Mouse (Mus musculus) lung, postnatal 0 days (tissue): ENCODE measurements around the gene Rgl3. TPM values are rescaled to one million over a fixed set of nuclear protein-coding genes. Genes with fewer than 3 reads are reported as not detected.

ENCODE experiments used
- ATAC-seq: fragments of 200-750 bp; cut with Nextera tagmentation; 2 replicates; pipeline ENCODE4 v1.8.0; 2017; ENCODE audit warnings: moderate library complexity
- DNase-seq: peaks from one replicate; pipeline ENCODE4 v3.0.0-alpha.2; 2016; ENCODE audit warnings: low spot score
- H3K27ac ChIP-seq: fragments of 300-500 bp; sonication (generic); 2 replicates; pipeline ENCODE4 v1.5.1; 2014; ENCODE audit warnings: antibody characterized with exemption, mild to moderate bottlenecking, low read length, mixed read lengths
- H3K27me3 ChIP-seq: fragments of 300-500 bp; sonication (generic); replicated peaks from 2 replicates; pipeline ENCODE4 v1.6.1; 2014; ENCODE audit warnings: low read length, mixed read lengths; ENCODE audit not compliant: insufficient read depth
- H3K36me3 ChIP-seq: fragments of 300-500 bp; sonication (generic); 2 replicates; pipeline ENCODE4 v1.6.1; 2014; ENCODE audit warnings: low read length, mixed read lengths; ENCODE audit not compliant: insufficient read depth
- H3K4me1 ChIP-seq: fragments of 300-500 bp; sonication (generic); 2 replicates; pipeline ENCODE4 v1.6.1; 2014; ENCODE audit warnings: antibody characterized with exemption, low read depth, low read length, mixed read lengths; ENCODE audit not compliant: insufficient read depth
- H3K4me2 ChIP-seq: fragments of 300-500 bp; sonication (generic); replicated peaks from 2 replicates; pipeline ENCODE4 v1.6.1; 2014; ENCODE audit warnings: low read depth, mild to moderate bottlenecking, low read length, moderate library complexity, mixed read lengths
- H3K4me3 ChIP-seq: fragments of 300-500 bp; sonication (generic); 2 replicates; pipeline ENCODE4 v1.5.1; 2014; ENCODE audit warnings: low read depth, low read length
- H3K9ac ChIP-seq: fragments of 300-500 bp; sonication (generic); replicated peaks from 2 replicates; pipeline ENCODE4 v1.6.1; 2014; ENCODE audit warnings: low read depth, mild to moderate bottlenecking
- H3K9me3 ChIP-seq: fragments of 300-500 bp; sonication (generic); 2 replicates; pipeline ENCODE4 v1.6.1; 2016; ENCODE audit warnings: low read length, mixed read lengths
- CTCF ChIP-seq: IDR thresholded peaks from 2 replicates; pipeline ENCODE4 v1.5.1; 2016; ENCODE audit warnings: antibody characterized with exemption, mild to moderate bottlenecking
- EP300 ChIP-seq: IDR thresholded peaks from 2 replicates; pipeline ENCODE4 v1.6.1; 2016; ENCODE audit warnings: antibody characterized with exemption, mild to moderate bottlenecking, control low read depth
- WGBS: fragments of 180-500 bp; shearing (Covaris S2); extraction: QIAGEN DNeasy Blood & Tissue Kit; methylation state at CpG from one replicate; pipeline ENCODE4 v1.1.7; 2014; 5-methylcytosine and 5-hydroxymethylcytosine counted together
- polyA plus RNA-seq: library from polyadenylated mRNA; unstranded; fragments of >200 nt; fragmentation: Nextera tagmentation; extraction: Ambion mirVana; gene quantifications from 2 replicates; pipeline ENCODE4 v1.2.1, GENCODE M21; 2015

Gene Rgl3
- polyA plus RNA-seq, 1 experiment from 2014 or later, result 6.0 TPM

GRCm38 (mm10) chr9:21927208-21927753, 62.0 kb downstream of the Rgl3 start, which contains the start of the genes Ccdc159 and Tmem205:
Gene Ccdc159 (plus strand): TSS chr9:21927471.
Gene Tmem205 (minus strand): TSS chr9:21927556.
- Histone ChIP-seq H3K9me3 (no peaks in the 10 kb centered on the region), H3K27me3 (no peaks in the 10 kb centered on the region), H3K4me1 (peaks cover 19% of the 10 kb centered on the region), H3K4me3 (peak within 1 kb of the TSS; percentile 51), H3K36me3 (no peaks in the 10 kb centered on the region), H3K9ac (peak within 1 kb of the TSS; percentile 43), H3K4me2 (peak within 1 kb of the TSS; percentile 63), H3K27ac (peak within 1 kb of the TSS; percentile 89)
- peak; percentile 93 for ATAC-seq
- TF ChIP-seq CTCF, result no peak
- TF ChIP-seq EP300, result no peak
- WGBS, result 1% methylated on average over 26 of the region's 28 CpGs
- DNase-seq, result peak; percentile 100

- peak overlapping the region; percentile 63 for H3K4me2 ChIP-seq
- H3K9ac ChIP-seq, result peak overlapping the region; percentile 43
- H3K9me3 ChIP-seq, result no peaks in the 10 kb centered on the region
- ATAC-seq (no peak), DNase-seq (peak; percentile 58)
- peak overlapping the region; percentile 51 for H3K4me3 ChIP-seq
- TF ChIP-seq CTCF, result no peak
- TF ChIP-seq EP300, result no peak
- peak overlapping the region; percentile 89 for H3K27ac ChIP-seq
- no peaks in the 10 kb centered on the region for H3K27me3 ChIP-seq
- no peaks in the 10 kb centered on the region for H3K36me3 ChIP-seq
- peaks cover 19% of the 10 kb centered on the region for H3K4me1 ChIP-seq
- 4% methylated on average over 6 of the region's 6 CpGs for WGBS
These were observed 62.5 kb downstream of the Rgl3 start for GRCm38 (mm10) chr9:21926784-21927183.

- Histone ChIP-seq H3K36me3 (no peaks in the 10 kb centered on the region), H3K9me3 (no peaks in the 10 kb centered on the region), H3K4me3 (no peak overlapping the region), H3K9ac (no peak overlapping the region), H3K4me1 (peaks cover 19% of the 10 kb centered on the region), H3K27me3 (no peaks in the 10 kb centered on the region), H3K4me2 (peak overlapping the region; percentile 63; the same call in 1 of the 2 replicates), H3K27ac (peak overlapping the region; percentile 89)
- ATAC-seq, result no peak
- WGBS, result 68% methylated on average over 6 of the region's 6 CpGs
- peak; percentile 49 for DNase-seq
- TF ChIP-seq EP300, result no peak
- no peak for TF ChIP-seq CTCF
These were observed 63.1 kb downstream of the Rgl3 start for GRCm38 (mm10) chr9:21926155-21926554.

GRCm38 (mm10) chr9:21925506-21925905, 63.7 kb downstream of the Rgl3 start:
- WGBS, result 96% methylated on average over 1 of the region's 1 CpGs
- Histone ChIP-seq H3K27me3 (no peaks in the 10 kb centered on the region), H3K36me3 (no peaks in the 10 kb centered on the region), H3K27ac (no peak overlapping the region), H3K4me2 (no peak overlapping the region), H3K4me1 (peaks cover 19% of the 10 kb centered on the region), H3K9me3 (no peaks in the 10 kb centered on the region), H3K4me3 (no peak overlapping the region), H3K9ac (no peak overlapping the region)
- TF ChIP-seq CTCF (no peak), EP300 (no peak)
- DNase-seq, result no peak
- ATAC-seq, result no peak

- H3K27me3 ChIP-seq, result no peaks in the 10 kb centered on the region
- 95% methylated on average over 3 of the region's 3 CpGs for WGBS
- H3K4me1 ChIP-seq, result peaks cover 19% of the 10 kb centered on the region
- DNase-seq, result no peak
- no peak for ATAC-seq
- H3K27ac ChIP-seq, result 0 out of 2 replicates have a peak overlapping the region, but pooled peaks have one; percentile 79
- H3K9ac ChIP-seq, result no peak overlapping the region
- H3K4me3 ChIP-seq, result no peak overlapping the region
- no peak overlapping the region for H3K4me2 ChIP-seq
- no peaks in the 10 kb centered on the region for H3K36me3 ChIP-seq
- TF ChIP-seq CTCF (no peak), EP300 (no peak)
- no peaks in the 10 kb centered on the region for H3K9me3 ChIP-seq
These were observed 64.2 kb downstream of the Rgl3 start for GRCm38 (mm10) chr9:21925034-21925433.

- Histone ChIP-seq H3K4me2 (no peak overlapping the region), H3K27ac (peak overlapping the region; percentile 86), H3K4me3 (no peak overlapping the region), H3K27me3 (no peaks in the 10 kb centered on the region), H3K4me1 (peaks cover 19% of the 10 kb centered on the region), H3K9ac (no peak overlapping the region), H3K36me3 (no peaks in the 10 kb centered on the region), H3K9me3 (no peaks in the 10 kb centered on the region)
- DNase-seq (peak; percentile 98), ATAC-seq (peak; percentile 90)
- TF ChIP-seq EP300, result peak; percentile 97
- no peak for TF ChIP-seq CTCF
- 16% methylated on average over 6 of the region's 6 CpGs for WGBS
These were observed 65.2 kb downstream of the Rgl3 start for GRCm38 (mm10) chr9:21924099-21924493.
